ENCODE assay signal across 11 mouse cellular contexts in genomic region chr13:10344362-10344761, GRCm38 (mm10). TPM values are rescaled to one million over a fixed set of nuclear protein-coding genes. Genes with fewer than 3 reads are reported as not detected.
DNase-seq lines count a peak whose midpoint lies in the region; ATAC-seq and TF ChIP-seq lines count a peak whose summit lies in the region.
"Had no signal": no experiment of that assay in that cellular context is flagged by ENCODE, and none has a peak within 500 bp of the region (broad histone marks: within the 10 kb centered on the region; RNA-seq: fewer than 3 reads in every experiment).

No protein-coding gene starts in this region.

- H3K27ac ChIP-seq in left cerebral cortex, adult 2 months, result no peak overlapping the region
- H3K27ac ChIP-seq in CH12.LX (ENCODE audit: insufficient read depth, low read depth), result no peak overlapping the region
- H3K27ac ChIP-seq: limb, embryonic 12.5 days; neural tube, embryonic 13.5 days had no signal

- H3K27me3 ChIP-seq in CH12.LX (replicated peaks), result no peaks in the 10 kb centered on the region
- H3K27me3 ChIP-seq: limb, embryonic 12.5 days; neural tube, embryonic 13.5 days had no signal

- ATAC-seq in neutrophil, adult 5-6 weeks (ENCODE audit: extremely low read depth, insufficient number of reproducible peaks, low FRiP score, poor library complexity, severe bottlenecking), result 0 out of 2 replicates have a peak, but pooled peaks have one; percentile 44

- in situ Hi-C loops in CH12.LX (cut with MboI; ENCODE audit: low pct_ligation_motif_present, low pct_unique_long_range_greater_than_20kb, low sequenced_read_pairs), result loop anchor here (25.0 kb wide), 1 partner anchor 457 kb away; no protein-coding TSS in a partner anchor

- H3K4me3 ChIP-seq in left cerebral cortex, adult 2 months, result no peak overlapping the region
- H3K4me3 ChIP-seq in CH12.LX (replicated peaks in 1 of 3; ENCODE audit: low read depth in 2 of 3, low read length in 2 of 3, poor library complexity in 1 of 3), result no peak overlapping the region
- H3K4me3 ChIP-seq: limb, embryonic 12.5 days; neural tube, embryonic 13.5 days had no signal

- no peak for TF ChIP-seq POLR2A in CH12.LX (IDR thresholded peaks at IDR 0.05; ENCODE audit: low read depth, low read length)

- no peaks in the 10 kb centered on the region for H3K4me1 ChIP-seq in CH12.LX (ENCODE audit: control insufficient read depth in 1 of 2, insufficient read depth in 2 of 2)
- H3K4me1 ChIP-seq: limb, embryonic 12.5 days; neural tube, embryonic 13.5 days had no signal

- peak; percentile 42 for TF ChIP-seq RAD21 in CH12.LX (IDR thresholded peaks at IDR 0.05; ENCODE audit: low read depth, low read length)

- H3K9me3 ChIP-seq in CH12.LX (replicated peaks; ENCODE audit: low read length), result no peaks in the 10 kb centered on the region
- H3K9me3 ChIP-seq: limb, embryonic 12.5 days; neural tube, embryonic 13.5 days had no signal

- no peak overlapping the region for H3K4me2 ChIP-seq in CH12.LX (ENCODE audit: insufficient read depth, low read depth, poor library complexity, severe bottlenecking)
- H3K4me2 ChIP-seq: limb, embryonic 12.5 days; neural tube, embryonic 13.5 days had no signal

- no peak for TF ChIP-seq EP300 in CH12.LX (IDR thresholded peaks at IDR 0.05; ENCODE audit: low read length)

- no peaks in the 10 kb centered on the region for H3K79me2 ChIP-seq in CH12.LX (replicated peaks; ENCODE audit: control insufficient read depth, extremely low read depth, insufficient read depth, poor library complexity, severe bottlenecking)

- TF ChIP-seq CTCF in left cerebral cortex, adult 2 months (IDR thresholded peaks at IDR 0.05), result peak; percentile 50
- TF ChIP-seq CTCF in CH12.LX (conservative IDR thresholded peaks at IDR 0.05 in 1 of 2, IDR thresholded peaks at IDR 0.05 in 1 of 2; ENCODE audit: low read depth in 2 of 2, low read length in 2 of 2), result peak; percentile 35 to 70; a peak in 3 of 4 replicates

- intact Hi-C loops in left cerebral cortex, adult 2 months (cut with DNase I), result loop anchor here (1.0 to 10.0 kb wide), 2 partner anchors 270 to 462 kb away; no protein-coding TSS in a partner anchor

- dilution Hi-C loops in CH12.LX (cut with MboI; ENCODE audit: extremely low pct_ligation_motif_present, extremely low pct_unique_long_range_greater_than_20kb, low sequenced_read_pairs), result no loop called here

- no peaks in the 10 kb centered on the region for H3K36me3 ChIP-seq in CH12.LX (replicated peaks in 1 of 2; ENCODE audit: control insufficient read depth in 1 of 2, insufficient read depth in 1 of 2, low read length in 1 of 2)
- H3K36me3 ChIP-seq: limb, embryonic 12.5 days; neural tube, embryonic 13.5 days had no signal

- no peak for DNase-seq in left cerebral cortex, adult 2 months (ENCODE audit: extremely low spot score in 1 of 2, low spot score in 2 of 2)
- no peak for DNase-seq in left cerebral cortex, adult 18-20 months (ENCODE audit: low spot score in 2 of 2)
- peak; percentile 28 for DNase-seq in CH12.LX (ENCODE audit: extremely low read depth)
- peak; percentile 18 for DNase-seq in ZHBTc4 (ENCODE audit: low read depth, low spot score)
- DNase-seq in heart, adult 8-10 months (ENCODE audit: low spot score), result no peak
- no peak for DNase-seq in urinary bladder, postnatal 10 days (ENCODE audit: low spot score)
- DNase-seq: kidney, postnatal 10 days; right cerebral cortex, postnatal 14 days had no signal

- H3K9ac ChIP-seq in CH12.LX (ENCODE audit: insufficient read depth, low read depth), result no peak overlapping the region
- H3K9ac ChIP-seq: limb, embryonic 12.5 days; neural tube, embryonic 13.5 days had no signal

TF ChIP-seq in CH12.LX, 34 proteins besides CTCF, POLR2A, EP300 and RAD21:
- TF ChIP-seq SMC3 (IDR thresholded peaks at IDR 0.05; ENCODE audit: low read depth, low read length) (peak; percentile 66), USF2 (conservative IDR thresholded peaks at IDR 0.05; ENCODE audit: low read depth, low read length) (no peak), ZNF384 (IDR thresholded peaks at IDR 0.05; ENCODE audit: low read depth, low read length) (peak; percentile 94)

RNA-seq across cellular contexts. Expression of gene Chrm3, which starts 16.3 kb away (rescaled TPM):
- 10 to 100 TPM; 52.6 to 55.0 TPM for total RNA-seq in left cerebral cortex, adult 2 months (2021)
- 10 to 100 TPM; 46.4 to 49.6 TPM for total RNA-seq in left cerebral cortex, adult 18-20 months (2021)
- total RNA-seq in CH12.LX (2012; rRNA removed) (not detected in 2 replicates), CH12.LX (2014; rRNA removed) (not detected in 2 replicates)
- not detected in 2 replicates for polyA plus RNA-seq in CH12.LX (2012; ENCODE audit: insufficient read length, low read depth)
- total RNA-seq in neutrophil, adult 5-6 weeks (2017), result 34.7 and 38.8 TPM in 2 replicates
- 1 to 10 TPM in 3 of 4 experiments, under 1 TPM in 1; 0.78 to 1.8 (median 1.2) TPM for total RNA-seq in heart, adult 8-10 months (2022)

Comparison
In these comparisons a context has a peak if more than half of its experiments do, and no peak if none do; other contexts are left out.
1. DNase-seq: peak in CH12.LX (single experiment) and ZHBTc4 (single experiment); none in left cerebral cortex, adult 2 months (0 of 2), left cerebral cortex, adult 18-20 months (0 of 2), heart, adult 8-10 months (single experiment) and urinary bladder, postnatal 10 days (single experiment).
2. RNA of gene Chrm3, which starts 16.3 kb away (total RNA-seq): 52.6 to 55.0 TPM in left cerebral cortex, adult 2 months, 46.4 to 49.6 TPM in left cerebral cortex, adult 18-20 months and 34.7 to 38.8 TPM in neutrophil, adult 5-6 weeks; 0.78 to 1.8 TPM in heart, adult 8-10 months and not detected in CH12.LX; every median in the first group is over 10 times any median in the second.